Mouse (Mus musculus) T-helper 2 cell (primary cell): ENCODE data around the gene Ccn2.
"Not testable (repeated sequence)": the region's sequence is repeated elsewhere in the genome, so short reads cannot be mapped to it uniquely, and the experiment has no call there.

ENCODE experiments used
- in situ Hi-C: fragments of 300-600 bp; cut with MboI, MseI; formaldehyde crosslinking; loops from one replicate; pipeline ENCODE4 v1.15.1; 2025; ENCODE audit warnings: high pct_unique_total_duplicates

Ccn2 gene

GRCm38 (mm10) chr10:24603035-24603434 is 7.8 kb downstream of the Ccn2 start:
- in situ Hi-C loops: no loop called here

- in situ Hi-C loops: no loop called here
These were observed 8.5 kb downstream of the Ccn2 start for GRCm38 (mm10) chr10:24603727-24604126.

DNA sequence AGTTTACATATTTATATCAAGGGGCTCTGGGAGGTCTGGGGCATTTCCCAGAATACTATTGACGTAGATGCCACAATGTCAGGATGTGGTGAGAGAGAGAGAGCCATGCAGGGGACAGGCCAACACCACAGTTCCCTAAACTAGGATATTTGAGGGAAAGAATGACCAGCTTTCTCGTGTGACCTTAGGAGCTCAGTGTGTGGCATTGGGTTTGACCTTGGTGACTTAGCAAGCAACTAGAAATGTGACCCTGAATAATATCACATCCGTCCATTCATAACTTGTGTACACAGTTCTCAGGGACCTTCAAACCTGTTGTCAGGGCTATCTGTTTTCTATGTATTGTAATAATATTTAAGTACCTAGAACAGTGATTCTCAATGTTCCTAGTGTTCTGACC is 13.9 kb downstream of the Ccn2 start:
- in situ Hi-C loops: no loop called here

DNA sequence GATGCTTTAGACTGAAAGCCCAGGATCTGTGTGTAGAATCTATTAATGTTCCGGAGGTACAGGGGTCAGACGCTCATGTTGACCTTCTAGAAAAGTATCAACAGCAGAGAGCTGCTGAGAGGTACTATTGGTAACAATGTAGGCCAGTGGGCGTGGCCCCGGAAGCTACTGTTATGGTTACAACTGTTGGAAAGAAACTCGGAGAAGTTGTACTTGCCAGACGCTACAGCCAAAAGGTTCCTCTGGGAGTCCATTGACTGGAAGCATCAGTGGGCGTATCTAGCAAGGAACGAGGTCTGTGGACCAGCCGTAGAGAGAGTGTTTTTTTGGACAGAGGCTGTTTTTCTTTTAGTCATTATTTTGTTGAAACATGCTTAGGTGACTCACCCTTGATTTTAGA is 14.5 kb downstream of the Ccn2 start:
- in situ Hi-C loops: no loop called here

GRCm38 (mm10) chr10:24614726-24615125 is 19.5 kb downstream of the Ccn2 start:
- in situ Hi-C loops: no loop called here

DNA sequence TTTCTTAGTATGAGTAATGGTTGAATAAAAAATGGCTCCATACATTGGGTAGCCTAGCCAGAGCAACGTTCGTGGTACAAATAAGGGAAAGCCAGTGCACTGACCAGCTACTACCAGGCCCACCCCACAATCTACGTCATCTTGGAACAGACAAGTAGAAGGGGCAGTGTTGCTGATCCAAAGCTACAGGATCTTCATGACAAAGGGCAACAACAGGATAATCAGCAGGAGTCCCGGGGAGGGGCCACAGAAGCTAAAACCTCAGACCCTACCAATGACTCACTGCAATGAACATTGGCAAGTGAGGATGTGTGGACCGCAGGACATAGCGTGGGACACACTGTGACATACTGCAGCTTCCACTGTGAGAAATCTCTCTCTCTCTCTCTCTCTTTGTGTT is 20.6 kb downstream of the Ccn2 start:
- in situ Hi-C loops: no loop called here

DNA sequence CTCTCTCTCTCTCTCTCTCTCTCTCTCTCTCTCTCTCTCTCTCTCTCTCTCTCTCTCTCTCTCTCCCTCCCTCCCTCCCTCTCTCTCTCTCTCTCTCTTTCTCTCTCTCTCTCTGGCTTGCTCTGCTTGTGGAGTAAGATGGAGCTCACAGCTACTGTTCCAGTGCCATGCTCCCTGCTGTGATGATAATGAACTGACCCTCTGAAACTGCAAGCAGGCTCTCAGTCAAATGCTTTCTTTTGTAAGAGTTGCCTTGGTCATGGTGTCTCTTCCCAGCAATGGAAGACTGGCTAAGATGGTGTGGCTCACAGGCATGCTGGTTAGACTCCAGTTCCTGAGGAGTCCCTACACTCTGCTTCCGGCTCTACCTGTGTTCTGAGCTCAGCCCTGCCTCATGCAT is 21.3 kb downstream of the Ccn2 start:
- in situ Hi-C loops: not testable (repeated sequence)

DNA sequence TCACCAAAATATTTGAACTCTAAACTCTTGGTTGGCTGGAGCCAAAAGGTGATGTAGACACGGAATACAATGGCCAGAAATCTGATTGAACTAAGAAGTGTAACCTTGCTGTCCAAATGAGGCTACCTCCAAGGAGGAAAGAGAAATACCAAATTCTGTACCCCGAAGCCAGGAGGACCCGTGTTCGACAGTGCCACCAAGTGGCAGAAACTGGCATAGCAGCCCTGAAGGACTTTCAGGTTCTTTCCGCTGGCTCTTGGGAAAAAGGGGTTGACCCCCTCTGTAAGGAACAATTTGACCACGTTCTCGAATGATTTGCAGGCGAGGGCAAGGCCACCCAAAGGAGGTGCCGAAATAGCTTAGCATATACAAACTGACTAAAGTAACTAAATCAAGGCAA is 26.3 kb downstream of the Ccn2 start:
- in situ Hi-C loops: no loop called here

DNA sequence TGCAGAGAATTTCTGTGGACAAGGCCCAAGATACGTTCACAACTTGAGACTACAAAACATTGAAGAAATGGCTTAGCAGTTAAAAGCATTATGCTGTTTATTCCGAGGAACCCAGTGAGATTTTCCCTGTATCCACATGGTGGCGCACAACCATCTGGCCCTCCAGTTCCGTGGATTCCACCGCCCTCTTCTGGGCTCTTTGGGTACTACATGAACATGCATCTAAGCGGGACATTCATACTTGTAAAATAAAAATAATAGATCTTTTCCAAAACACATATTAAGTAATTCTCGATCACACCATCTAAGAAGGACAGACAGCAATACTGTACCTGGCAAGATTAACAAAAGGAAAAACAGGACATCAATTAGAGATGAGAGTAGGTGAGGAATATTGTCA is 27.3 kb downstream of the Ccn2 start:
- in situ Hi-C loops: no loop called here

DNA sequence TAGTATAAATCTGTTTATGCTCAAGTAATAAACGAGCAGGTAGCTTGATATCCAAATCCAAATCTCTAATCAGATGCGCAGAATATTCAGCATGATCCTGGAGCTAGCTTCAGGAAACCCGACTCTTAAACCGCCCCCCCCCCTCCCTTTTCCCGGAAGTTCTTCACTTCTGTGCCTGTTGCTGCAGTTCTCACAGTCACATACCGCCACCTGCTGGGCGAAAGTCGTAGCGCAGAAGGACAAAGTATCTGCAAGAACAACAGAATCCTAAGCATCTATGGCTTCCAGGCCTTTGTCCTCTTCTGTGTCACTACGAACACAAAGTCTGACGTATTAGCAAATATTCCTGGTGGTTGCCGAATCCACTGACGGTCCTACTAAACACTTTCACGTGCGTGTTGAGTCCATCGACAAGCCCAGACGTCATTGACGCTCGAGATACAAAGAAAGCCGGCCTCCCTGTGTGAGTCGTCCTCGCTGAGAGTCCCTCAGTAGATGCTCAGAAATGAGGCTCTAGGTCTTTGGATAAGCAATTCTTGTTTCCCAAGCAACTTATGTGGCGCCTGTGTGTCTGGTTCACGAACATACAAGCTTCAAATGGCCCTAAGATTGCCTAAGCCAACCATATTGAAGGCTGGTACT is 29.9 kb downstream of the Ccn2 start:
- in situ Hi-C loops: no loop called here

DNA sequence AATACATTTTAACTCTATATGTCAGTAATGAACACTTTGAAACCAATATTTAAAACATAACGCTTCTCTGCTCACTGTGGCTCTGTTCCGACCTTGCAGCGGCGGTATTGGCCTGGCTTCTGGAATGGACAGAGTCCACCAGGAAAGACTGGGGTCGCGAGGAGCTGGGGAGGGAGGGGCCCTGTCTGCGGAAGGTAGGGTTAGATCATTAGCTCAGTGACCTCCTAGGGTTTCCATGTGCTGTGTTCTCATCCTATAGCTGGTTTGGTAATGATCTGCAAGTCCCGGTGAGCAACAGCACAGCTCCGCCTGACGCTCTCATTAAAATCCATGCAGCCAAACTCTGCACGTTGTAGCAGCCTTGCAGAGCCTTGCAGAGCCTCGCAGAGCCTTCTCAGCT is 32.0 kb downstream of the Ccn2 start:
- in situ Hi-C loops: no loop called here

DNA sequence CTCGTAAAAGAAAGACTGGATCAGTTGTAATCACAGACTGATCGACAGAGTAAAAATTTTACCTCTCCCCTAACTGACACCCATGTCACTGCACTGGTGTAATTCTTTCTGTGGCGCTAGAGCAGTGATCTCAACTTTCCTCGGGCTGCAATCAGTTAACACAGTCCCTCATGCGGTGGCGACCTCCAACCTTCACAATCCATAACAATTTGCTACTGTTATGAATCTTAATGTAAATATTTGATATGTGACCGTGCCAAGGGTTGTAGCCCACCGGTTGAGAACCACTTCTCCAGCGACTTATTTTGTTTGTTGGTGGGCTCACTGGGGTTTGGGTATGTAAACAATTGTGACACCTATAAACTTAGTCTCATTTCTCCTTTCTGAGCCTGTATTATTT is 33.2 kb downstream of the Ccn2 start:
- in situ Hi-C loops: no loop called here

DNA sequence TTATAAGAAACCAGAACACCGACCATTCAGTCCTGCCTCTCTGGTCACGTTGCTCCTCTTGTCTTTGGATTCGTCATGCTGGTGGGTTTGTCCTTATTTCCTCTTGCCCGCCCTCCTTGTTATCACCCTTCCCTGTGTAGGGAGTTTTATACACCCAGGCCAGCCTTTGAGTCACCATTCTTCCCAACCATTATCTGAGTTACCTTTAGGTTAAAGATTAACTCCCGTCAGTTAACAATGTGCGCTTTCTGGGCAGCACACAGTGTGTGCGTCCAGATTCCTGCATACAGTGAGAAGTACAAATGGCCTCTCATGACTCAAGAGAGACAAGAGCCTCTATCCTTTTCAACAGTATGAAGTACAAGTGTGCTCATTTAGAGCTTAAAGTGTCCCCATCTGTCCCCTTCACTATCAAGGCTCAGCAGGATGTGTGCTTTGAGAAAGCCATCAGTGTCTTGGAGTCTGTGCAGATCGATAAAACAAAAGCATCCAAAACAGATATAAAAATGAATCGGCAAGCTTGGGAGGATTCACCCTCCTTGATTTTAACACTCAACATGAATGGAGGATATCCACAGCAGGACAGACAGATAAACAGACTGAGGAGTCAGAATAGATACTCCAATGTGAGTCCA is 34.0 kb downstream of the Ccn2 start:
- in situ Hi-C loops: no loop called here

DNA sequence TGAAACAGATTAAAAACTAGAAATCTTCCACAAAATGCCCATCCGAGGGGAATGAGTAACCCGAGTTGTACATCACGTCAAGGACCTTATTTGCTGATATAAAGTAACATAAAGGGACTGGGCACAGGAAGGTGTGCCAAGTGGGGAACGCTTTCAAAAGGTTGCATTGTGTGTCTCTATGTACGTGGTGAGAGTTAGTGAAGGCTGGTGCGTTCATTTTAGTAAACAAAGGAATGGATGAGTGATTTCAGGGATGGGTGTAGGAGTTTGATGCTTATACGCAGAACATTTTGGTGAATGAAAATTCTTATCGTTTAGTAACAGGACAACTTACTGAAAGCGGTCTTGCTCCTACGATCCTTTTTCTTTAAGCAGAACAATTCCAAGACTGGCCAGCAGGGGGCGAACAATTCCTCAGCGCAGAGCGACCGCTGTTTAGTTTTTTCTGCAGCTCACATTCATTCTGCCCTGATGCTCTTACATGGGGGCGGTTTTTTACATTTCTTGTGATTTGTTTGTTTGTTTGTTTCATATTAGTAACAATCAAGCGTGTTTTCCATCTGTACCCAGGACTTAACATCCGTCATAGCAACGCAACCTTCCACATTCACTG is 35.3 kb downstream of the Ccn2 start:
- in situ Hi-C loops: no loop called here

- in situ Hi-C loops: no loop called here
These were observed 35.9 kb downstream of the Ccn2 start for GRCm38 (mm10) chr10:24631122-24631521.

- in situ Hi-C loops: no loop called here
These were observed 39.0 kb downstream of the Ccn2 start for GRCm38 (mm10) chr10:24634288-24634687.

- in situ Hi-C loops: no loop called here
These were observed 40.1 kb downstream of the Ccn2 start for GRCm38 (mm10) chr10:24635331-24635815.

DNA sequence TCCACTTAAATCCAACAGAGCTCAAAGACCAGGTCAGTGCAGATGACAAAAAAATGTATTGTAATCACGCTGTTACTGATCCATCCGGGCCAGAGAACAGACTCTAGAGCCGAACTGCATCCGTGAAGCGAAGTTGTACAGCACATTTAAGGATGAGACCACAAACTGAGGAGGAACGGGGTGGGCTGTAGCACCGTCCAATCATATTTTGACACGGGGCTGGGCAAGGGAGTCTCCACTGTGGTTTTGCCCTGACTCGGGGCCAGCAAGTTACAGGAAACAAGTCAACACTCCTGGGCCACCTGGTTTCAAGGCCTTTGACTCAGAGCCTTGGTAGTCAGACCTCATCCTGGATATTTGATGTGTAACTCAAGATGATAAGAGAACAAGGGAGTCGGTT is 40.6 kb downstream of the Ccn2 start:
- in situ Hi-C loops: no loop called here

- in situ Hi-C loops: no loop called here
These were observed 41.7 kb downstream of the Ccn2 start for GRCm38 (mm10) chr10:24636986-24637385.

- in situ Hi-C loops: no loop called here
These were observed 43.2 kb downstream of the Ccn2 start for GRCm38 (mm10) chr10:24638306-24639070.

DNA sequence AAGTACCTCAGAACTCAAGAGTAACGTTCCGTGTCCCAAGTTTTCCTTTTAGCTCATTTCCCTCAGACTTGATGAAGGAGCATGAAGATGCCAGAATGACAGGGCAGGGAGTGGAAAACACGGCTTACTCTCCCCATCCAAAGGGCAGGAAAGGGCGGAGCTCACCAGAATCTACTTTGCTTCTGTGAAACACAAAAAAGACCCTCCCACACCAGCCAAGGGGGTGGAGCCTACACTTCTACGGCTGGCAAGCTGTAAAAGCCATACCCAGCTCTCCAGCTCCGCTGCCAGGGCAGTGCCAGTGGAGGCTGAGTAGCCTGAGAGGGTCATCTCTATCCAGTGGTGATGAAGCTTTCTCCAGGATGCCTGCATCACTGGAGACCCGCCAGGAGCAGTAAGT is 44.4 kb downstream of the Ccn2 start:
- in situ Hi-C loops: no loop called here

DNA sequence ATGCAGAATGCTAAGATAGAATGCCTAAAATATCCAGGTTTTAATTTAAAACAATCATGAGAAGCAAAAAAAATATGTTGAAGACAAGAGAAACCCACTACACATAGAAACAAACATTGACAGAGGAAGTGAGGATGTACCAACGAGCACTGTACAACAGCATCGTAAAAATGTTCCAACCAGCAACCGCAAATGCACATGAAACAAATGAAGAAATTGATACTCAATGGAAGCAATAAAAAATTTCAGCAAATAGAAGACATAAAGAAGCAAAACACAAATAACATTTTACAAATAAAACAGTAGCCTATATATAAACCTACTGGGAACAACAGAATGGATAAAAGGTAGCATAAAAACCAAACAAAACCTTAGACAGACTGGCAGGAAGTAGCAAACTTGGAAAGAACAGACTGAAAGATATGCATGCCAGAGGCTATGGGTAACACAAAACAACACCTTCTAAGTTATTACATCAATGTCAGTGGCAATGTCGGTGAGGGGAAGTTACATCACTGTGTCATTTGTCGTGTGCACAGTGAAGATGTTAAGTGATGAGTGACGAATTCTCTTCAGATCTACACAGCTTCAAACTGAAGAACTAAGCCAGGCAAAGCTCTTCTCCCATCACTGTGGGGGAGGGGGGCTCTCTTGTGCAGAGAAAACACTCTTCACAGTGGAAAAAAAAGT is 45.1 kb downstream of the Ccn2 start:
- in situ Hi-C loops: no loop called here
